ENCODE assay signal across 22 mouse cellular contexts in genomic region chr2:126759351-126759750, GRCm38 (mm10). TPM values are rescaled to one million over a fixed set of nuclear protein-coding genes. Genes with fewer than 3 reads are reported as not detected.
A peak's percentile ranks its signal among the peaks of the same experiment; 100 is the strongest.
DNase-seq lines count a peak whose midpoint lies in the region; ATAC-seq and TF ChIP-seq lines count a peak whose summit lies in the region.
"Had no signal": no experiment of that assay in that cellular context is flagged by ENCODE, and none has a peak within 500 bp of the region (broad histone marks: within the 10 kb centered on the region; RNA-seq: fewer than 3 reads in every experiment).

No protein-coding gene starts in this region.

- no peak overlapping the region for H3K9ac ChIP-seq in midbrain, embryonic 16.5 days (ENCODE audit: low read depth, low read length)
- H3K9ac ChIP-seq: embryonic facial prominence, embryonic 12.5 days; forebrain, embryonic 13.5 days; forebrain, embryonic 15.5 days; forebrain, postnatal 0 days had no signal

- no peak for TF ChIP-seq POLR2A in lung, adult 2 months (IDR thresholded peaks at IDR 0.05; ENCODE audit: borderline replicate concordance, extremely low read depth, low read depth, low read length)

- TF ChIP-seq CTCF in lung, adult 2 months (IDR thresholded peaks at IDR 0.05; ENCODE audit: insufficient read depth, low read length), result no peak

- H3K36me3 ChIP-seq in midbrain, embryonic 16.5 days (ENCODE audit: control insufficient read depth, insufficient read depth, low read length), result peaks cover 42% of the 10 kb centered on the region

- no peaks in the 10 kb centered on the region for H3K9me3 ChIP-seq in midbrain, embryonic 16.5 days (replicated peaks; ENCODE audit: control insufficient read depth, low read length, poor library complexity, severe bottlenecking)
- H3K9me3 ChIP-seq: embryonic facial prominence, embryonic 10.5 days; embryonic facial prominence, embryonic 12.5 days; forebrain, embryonic 13.5 days; forebrain, embryonic 15.5 days had no signal

- no peak overlapping the region for H3K4me2 ChIP-seq in midbrain, embryonic 16.5 days (ENCODE audit: low read length)
- H3K4me2 ChIP-seq: embryonic facial prominence, embryonic 12.5 days; forebrain, embryonic 13.5 days; forebrain, embryonic 15.5 days had no signal

- H3K4me1 ChIP-seq in lung, adult 2 months (ENCODE audit: control insufficient read depth, insufficient read depth, low read length), result no peaks in the 10 kb centered on the region
- H3K4me1 ChIP-seq in midbrain, embryonic 16.5 days (ENCODE audit: control insufficient read depth, insufficient read depth, low read length), result no peaks in the 10 kb centered on the region
- H3K4me1 ChIP-seq: embryonic facial prominence, embryonic 10.5 days; embryonic facial prominence, embryonic 12.5 days; forebrain, embryonic 13.5 days; forebrain, embryonic 15.5 days had no signal

- H3K27ac ChIP-seq in midbrain, embryonic 16.5 days (ENCODE audit: low read length), result no peak overlapping the region
- H3K27ac ChIP-seq: embryonic facial prominence, embryonic 10.5 days; embryonic facial prominence, embryonic 12.5 days; forebrain, embryonic 13.5 days; forebrain, embryonic 15.5 days had no signal

- ATAC-seq in midbrain, embryonic 16.5 days, result no peak
- ATAC-seq: activated CD4-positive, CD25-positive, alpha-beta regulatory T cell, adult 4 months; forebrain, embryonic 13.5 days; forebrain, embryonic 15.5 days; forebrain, postnatal 0 days; Patski had no signal

- peak; percentile 26 for DNase-seq in lung, postnatal 25 days (ENCODE audit: low spot score)
- DNase-seq in lung, adult 2 months, result no peak
- DNase-seq in NIH3T3 (ENCODE audit: low read depth), result peak; percentile 44
- peak; percentile 32 for DNase-seq in adipocyte (ENCODE audit: low spot score)
- no peak for DNase-seq in left cerebral cortex, adult 18-20 months (ENCODE audit: low spot score in 2 of 2)
- DNase-seq: adrenal gland, adult 2 months; adrenal gland, postnatal 10 days; adrenal gland, postnatal 25 days; cerebellum, adult 11-12 months; cerebellum, adult 2 months; cerebellum, adult 9-10 months; cerebellum, postnatal 10 days; cerebellum, postnatal 25 days; forebrain, postnatal 0 days had no signal

- WGBS in lung, adult 2 months, result 77% methylated on average over 7 of the region's 7 CpGs
- WGBS in midbrain, embryonic 16.5 days, result 94% methylated on average over 7 of the region's 7 CpGs

- H3K4me3 ChIP-seq in lung, adult 2 months (replicated peaks; ENCODE audit: extremely low read depth, low read depth, low read length), result no peak overlapping the region
- H3K4me3 ChIP-seq in midbrain, embryonic 16.5 days (ENCODE audit: low read depth, low read length), result no peak overlapping the region
- H3K4me3 ChIP-seq: embryonic facial prominence, embryonic 10.5 days; embryonic facial prominence, embryonic 12.5 days; forebrain, embryonic 13.5 days; forebrain, embryonic 15.5 days had no signal

- no peaks in the 10 kb centered on the region for H3K27me3 ChIP-seq in midbrain, embryonic 16.5 days (ENCODE audit: control insufficient read depth, insufficient read depth, low read depth, low read length)
- H3K27me3 ChIP-seq: embryonic facial prominence, embryonic 12.5 days; forebrain, embryonic 13.5 days; forebrain, embryonic 15.5 days; Patski had no signal

RNA-seq across cellular contexts. Expression of gene Usp50, which starts 23.9 kb away (rescaled TPM):
- polyA plus RNA-seq in lung, adult 2 months (2012; rRNA removed), result 0.49 and 0.84 TPM in 2 replicates
- under 1 TPM in 1 of 2 experiments, not detected in 1; 0.49 TPM for total RNA-seq in left cerebral cortex, adult 18-20 months (2021)
- polyA plus RNA-seq in midbrain, embryonic 16.5 days (2015; fragmentation: Nextera tagmentation; extraction: Ambion mirVana), result 1.9 and 2.0 TPM in 2 replicates
- total RNA-seq: adrenal gland, adult 2 months; adrenal gland, postnatal 10 days; adrenal gland, postnatal 25 days; adrenal gland, postnatal 4 days had no signal

RNA-seq across cellular contexts. Expression of gene Usp8, which starts 52.2 kb away (rescaled TPM):
- polyA plus RNA-seq in lung, adult 2 months (2012; rRNA removed), result 22.9 and 23.9 TPM in 2 replicates
- total RNA-seq in left cerebral cortex, adult 18-20 months (2021), result 10 to 100 TPM; 49.0 to 52.1 TPM
- 29.5 and 29.6 TPM in 2 replicates for polyA plus RNA-seq in midbrain, embryonic 16.5 days (2015; fragmentation: Nextera tagmentation; extraction: Ambion mirVana)

Comparison
In these comparisons a context has a peak if more than half of its experiments do, and no peak if none do; other contexts are left out.
1. DNase-seq: peak in lung, postnatal 25 days (single experiment), NIH3T3 (single experiment) and adipocyte (single experiment); none in lung, adult 2 months (single experiment) and left cerebral cortex, adult 18-20 months (0 of 2).